Mouse (Mus musculus): Measurements from ENCODE around the gene Ifnk. TPM values are rescaled to one million over a fixed set of nuclear protein-coding genes. Genes with fewer than 3 reads are reported as not detected.

Gene Ifnk
- total RNA-seq, 1 experiment, result not detected

- peak; percentile 61 for DNase-seq (ENCODE audit: low read depth, low spot score)
- Histone ChIP-seq H3K4me1 (ENCODE audit: control insufficient read depth in 2 of 2, insufficient read depth in 2 of 2, low read length in 2 of 2, poor library complexity in 1 of 2) (peaks cover 2 to 4% of the 10 kb centered on the region in 2 experiments; a peak in 2 of 4 replicates), H3K36me3 (ENCODE audit: control insufficient read depth, insufficient read depth, low read length, poor library complexity, severe bottlenecking) (peaks cover 5% of the 10 kb centered on the region; the same call in 1 of the 2 replicates), H3K9ac (ENCODE audit: insufficient read depth, low read depth, low read length, poor library complexity, severe bottlenecking) (no peak overlapping the region), H3K27ac (ENCODE audit: insufficient read depth, low read depth, low read length, poor library complexity, severe bottlenecking) (no peak overlapping the region), H3K9me3 (ENCODE audit: control insufficient read depth, insufficient read depth, low read depth, low read length) (no peaks in the 10 kb centered on the region), H3K4me3 (ENCODE audit: insufficient read depth in 1 of 2, low read depth in 1 of 2, low read length in 2 of 2, poor library complexity in 1 of 2, severe bottlenecking in 1 of 2) (no peak overlapping the region)
- TF ChIP-seq CHD2 (IDR thresholded peaks at IDR 0.05; ENCODE audit: low read depth, low read length) (0 out of 2 replicates have a peak, but pooled peaks have one; percentile 36), ZC3H11A (IDR thresholded peaks at IDR 0.05; ENCODE audit: borderline replicate concordance, low read depth, low read length) (0 out of 2 replicates have a peak, but pooled peaks have one; percentile 6), MAFK (IDR thresholded peaks at IDR 0.05; ENCODE audit: insufficient read depth, low read depth, low read length) (no peak), HCFC1 (IDR thresholded peaks at IDR 0.05; ENCODE audit: borderline replicate concordance, insufficient read depth, low read length) (no peak), ZNF384 (IDR thresholded peaks at IDR 0.05; ENCODE audit: low read depth, low read length) (no peak)
- in situ Hi-C loops (cut with MboI; ENCODE audit: low sequenced_read_pairs in 2 of 2, unreplicated experiment in 2 of 2), result no loop called here
Observed at GRCm38 (mm10) chr4:35192725-35193124, 40.9 kb downstream of the Ifnk start.

- H3K4me3 ChIP-seq (ENCODE audit: insufficient read depth in 1 of 2, low read depth in 1 of 2, low read length in 2 of 2, poor library complexity in 1 of 2, severe bottlenecking in 1 of 2), result no peak overlapping the region
- H3K27ac ChIP-seq (ENCODE audit: insufficient read depth, low read depth, low read length, poor library complexity, severe bottlenecking), result no peak overlapping the region
- no peak for DNase-seq (ENCODE audit: low read depth, low spot score)
- H3K36me3 ChIP-seq (ENCODE audit: control insufficient read depth, insufficient read depth, low read length, poor library complexity, severe bottlenecking), result peaks cover 3% of the 10 kb centered on the region; the same call in 1 of the 2 replicates
- no peaks in the 10 kb centered on the region for H3K9me3 ChIP-seq (ENCODE audit: control insufficient read depth, insufficient read depth, low read depth, low read length)
- TF ChIP-seq CHD2 (IDR thresholded peaks at IDR 0.05; ENCODE audit: low read depth, low read length) (no peak), HCFC1 (IDR thresholded peaks at IDR 0.05; ENCODE audit: borderline replicate concordance, insufficient read depth, low read length) (no peak), ZNF384 (IDR thresholded peaks at IDR 0.05; ENCODE audit: low read depth, low read length) (no peak), ZC3H11A (IDR thresholded peaks at IDR 0.05; ENCODE audit: borderline replicate concordance, low read depth, low read length) (no peak), MAFK (IDR thresholded peaks at IDR 0.05; ENCODE audit: insufficient read depth, low read depth, low read length) (no peak)
- no peak overlapping the region for H3K9ac ChIP-seq (ENCODE audit: insufficient read depth, low read depth, low read length, poor library complexity, severe bottlenecking)
- H3K4me1 ChIP-seq (ENCODE audit: control insufficient read depth in 2 of 2, insufficient read depth in 2 of 2, low read length in 2 of 2, poor library complexity in 1 of 2), result peaks cover 4 to 8% of the 10 kb centered on the region in 2 experiments; a peak in 3 of 4 replicates
- in situ Hi-C loops (cut with MboI; ENCODE audit: low sequenced_read_pairs in 2 of 2, unreplicated experiment in 2 of 2), result no loop called here
Observed at GRCm38 (mm10) chr4:35201700-35202099, 49.8 kb downstream of the Ifnk start.

Other genes with a start within 250 kb of the Ifnk start
- gene Mob3b, start 5.4 kb downstream of the Ifnk start, total RNA-seq (2012; rRNA removed), result 8.3 and 10.5 TPM in 2 replicates
- gene C9orf72, start 74.1 kb downstream of the Ifnk start, total RNA-seq (2012; rRNA removed), result 7.1 and 8.6 TPM in 2 replicates